ENCODE assay signal across 9 mouse cellular contexts in genomic region chr10:79989870-79990269, GRCm38 (mm10). TPM values are rescaled to one million over a fixed set of nuclear protein-coding genes. Genes with fewer than 3 reads are reported as not detected.
DNase-seq lines count a peak whose midpoint lies in the region; ATAC-seq lines count a peak whose summit lies in the region.
"Had no signal": no experiment of that assay in that cellular context is flagged by ENCODE, and none has a peak within 500 bp of the region (broad histone marks: within the 10 kb centered on the region; RNA-seq: fewer than 3 reads in every experiment).

No protein-coding gene starts in this region.

- H3K4me3 ChIP-seq in intestine, embryonic 15.5 days (replicated peaks) = peak overlapping the region; percentile 69

- ATAC-seq in intestine, embryonic 15.5 days = no peak
- ATAC-seq in monocyte, adult 5-6 weeks (replicated peaks; ENCODE audit: insufficient number of reproducible peaks, low FRiP score, low TSS enrichment, poor library complexity, severe bottlenecking) = no peak

- DNase-seq in cerebellum, adult 11 months = peak; percentile 18
- no peak for DNase-seq in cerebellum, adult 8-10 months
- DNase-seq in NIH3T3 (ENCODE audit: low read depth) = peak; percentile 87
- peak; percentile 88 for DNase-seq in lung, postnatal 10 days
- DNase-seq in left cerebral cortex, adult 8-10 months (ENCODE audit: low spot score in 2 of 2) = no peak
- DNase-seq in adrenal gland, postnatal 10 days = no peak

- H3K27me3 ChIP-seq in intestine, embryonic 15.5 days (replicated peaks) = no peaks in the 10 kb centered on the region

- H3K4me2 ChIP-seq in intestine, embryonic 15.5 days (replicated peaks) = peak overlapping the region; percentile 89

- no peaks in the 10 kb centered on the region for H3K9me3 ChIP-seq in intestine, embryonic 15.5 days

- WGBS in intestine, embryonic 15.5 days = 27% methylated on average over 15 of the region's 15 CpGs

- 0 out of 2 replicates have a peak overlapping the region, but pooled peaks have one; percentile 9 for H3K27ac ChIP-seq in intestine, embryonic 15.5 days

- peak overlapping the region; percentile 84 for H3K9ac ChIP-seq in intestine, embryonic 15.5 days

- H3K4me1 ChIP-seq in intestine, embryonic 15.5 days (replicated peaks) = peaks cover 49% of the 10 kb centered on the region

- H3K36me3 ChIP-seq in intestine, embryonic 15.5 days = peaks cover 36% of the 10 kb centered on the region

RNA-seq across cellular contexts. Expression of gene Cnn2, which starts 1.5 kb away (rescaled TPM):
- polyA plus RNA-seq in intestine, embryonic 15.5 days (2015; fragmentation: Nextera tagmentation; extraction: Ambion mirVana) = 239 and 242 TPM in 2 replicates
- total RNA-seq in monocyte, adult 5-6 weeks (2017) = 210 to 295 TPM (median 228 TPM) in 3 replicates
- total RNA-seq in left cerebral cortex, adult 8-10 months (2022) = 1 to 10 TPM; 5.4 to 6.7 (median 6.3) TPM
- total RNA-seq in adrenal gland, postnatal 10 days (2021) = 10 to 100 TPM; 46.8 to 57.8 TPM

RNA-seq across cellular contexts. Expression of gene Tmem259, which starts 5.7 kb away (rescaled TPM):
- 18.1 and 19.6 TPM in 2 replicates for polyA plus RNA-seq in intestine, embryonic 15.5 days (2015; fragmentation: Nextera tagmentation; extraction: Ambion mirVana)
- total RNA-seq in monocyte, adult 5-6 weeks (2017) = 49.0 to 80.6 TPM (median 59.1 TPM) in 3 replicates
- 100 to 1,000 TPM; 105 to 117 (median 113) TPM for total RNA-seq in left cerebral cortex, adult 8-10 months (2022)
- total RNA-seq in adrenal gland, postnatal 10 days (2021) = 100 to 1,000 TPM; 143 to 146 TPM

RNA-seq across cellular contexts. Expression of gene Abca7, which starts 6.4 kb away (rescaled TPM):
- polyA plus RNA-seq in intestine, embryonic 15.5 days (2015; fragmentation: Nextera tagmentation; extraction: Ambion mirVana) = 3.0 and 3.7 TPM in 2 replicates
- total RNA-seq in monocyte, adult 5-6 weeks (2017) = 33.6 to 53.0 TPM (median 45.9 TPM) in 3 replicates
- 10 to 100 TPM; 11.0 to 12.3 (median 12.0) TPM for total RNA-seq in left cerebral cortex, adult 8-10 months (2022)
- total RNA-seq in adrenal gland, postnatal 10 days (2021) = 10 to 100 TPM; 16.0 to 19.8 TPM

RNA-seq across cellular contexts. Expression of gene Grin3b, which starts 19.4 kb away (rescaled TPM):
- 0.11 TPM in 2 replicates for polyA plus RNA-seq in intestine, embryonic 15.5 days (2015; fragmentation: Nextera tagmentation; extraction: Ambion mirVana)
- not detected in 3 replicates for total RNA-seq in monocyte, adult 5-6 weeks (2017)
- under 1 TPM; 0.23 to 0.30 (median 0.24) TPM for total RNA-seq in left cerebral cortex, adult 8-10 months (2022)
- total RNA-seq in adrenal gland, postnatal 10 days (2021) = under 1 TPM; 0.27 to 0.36 TPM
- total RNA-seq: neutrophil, adult 5-6 weeks had no signal

RNA-seq across cellular contexts. Expression of gene Arhgap45, which starts 26.6 kb away (rescaled TPM):
- polyA plus RNA-seq in intestine, embryonic 15.5 days (2015; fragmentation: Nextera tagmentation; extraction: Ambion mirVana) = 6.3 and 6.5 TPM in 2 replicates
- 356 to 478 TPM (median 365 TPM) in 3 replicates for total RNA-seq in monocyte, adult 5-6 weeks (2017)
- 1 to 10 TPM; 3.6 to 9.6 (median 6.0) TPM for total RNA-seq in left cerebral cortex, adult 8-10 months (2022)
- 10 to 100 TPM; 11.9 to 12.7 TPM for total RNA-seq in adrenal gland, postnatal 10 days (2021)

Comparison
In these comparisons a context has a peak if more than half of its experiments do, and no peak if none do; other contexts are left out.
1. DNase-seq: peak in cerebellum, adult 11 months (single experiment), NIH3T3 (single experiment) and lung, postnatal 10 days (single experiment); none in cerebellum, adult 8-10 months (single experiment), left cerebral cortex, adult 8-10 months (0 of 2) and adrenal gland, postnatal 10 days (single experiment).
2. RNA of gene Cnn2, which starts 1.5 kb away (total RNA-seq): 210 to 295 TPM in monocyte, adult 5-6 weeks and 46.8 to 57.8 TPM in adrenal gland, postnatal 10 days; 5.4 to 6.7 TPM in left cerebral cortex, adult 8-10 months; every median in the first group is over 4 times any median in the second.